Mouse (Mus musculus): ENCODE measurements around the gene Sfrp2. TPM values are rescaled to one million over a fixed set of nuclear protein-coding genes. Genes with fewer than 3 reads are reported as not detected.

The Sfrp2 gene
- total RNA-seq, 4 experiments from 2014 or later = 1.2 to 2.0 (median 1.5) TPM

DNA sequence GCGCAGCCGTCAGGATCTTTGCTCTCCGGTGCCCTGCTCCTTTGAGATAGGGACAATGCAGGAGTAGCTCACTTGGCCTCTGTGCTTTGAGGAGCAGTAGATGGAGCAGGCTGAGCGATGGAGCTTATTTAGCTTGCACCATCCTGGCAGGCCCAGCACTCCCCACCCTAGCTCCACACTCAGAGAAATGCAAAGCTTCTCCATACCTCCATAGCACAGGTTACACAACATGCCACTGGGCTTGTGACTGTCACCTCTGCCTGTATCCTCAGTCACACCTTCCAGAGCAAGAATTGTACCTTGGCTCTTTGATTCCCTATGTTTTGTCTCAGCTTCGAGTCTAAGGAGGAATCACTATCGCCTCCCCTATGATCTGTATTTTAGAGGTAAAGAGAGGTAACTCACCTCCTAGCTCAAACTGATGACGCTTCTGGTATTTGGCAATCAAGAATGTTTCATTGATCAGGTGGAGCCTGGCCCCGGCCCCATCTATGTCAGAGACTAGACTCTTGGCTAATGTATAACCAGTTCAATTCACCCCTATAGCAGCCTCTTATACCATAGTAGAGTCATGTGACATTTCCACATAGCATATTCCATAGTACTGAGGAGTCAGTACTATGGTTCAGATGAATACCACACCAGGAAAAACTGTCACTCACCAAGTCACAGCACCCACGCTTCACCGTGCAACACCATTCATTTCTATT lies 5.2 kb downstream of the Sfrp2 start:
- no peak for DNase-seq (ENCODE audit: low spot score in 2 of 2)

DNA sequence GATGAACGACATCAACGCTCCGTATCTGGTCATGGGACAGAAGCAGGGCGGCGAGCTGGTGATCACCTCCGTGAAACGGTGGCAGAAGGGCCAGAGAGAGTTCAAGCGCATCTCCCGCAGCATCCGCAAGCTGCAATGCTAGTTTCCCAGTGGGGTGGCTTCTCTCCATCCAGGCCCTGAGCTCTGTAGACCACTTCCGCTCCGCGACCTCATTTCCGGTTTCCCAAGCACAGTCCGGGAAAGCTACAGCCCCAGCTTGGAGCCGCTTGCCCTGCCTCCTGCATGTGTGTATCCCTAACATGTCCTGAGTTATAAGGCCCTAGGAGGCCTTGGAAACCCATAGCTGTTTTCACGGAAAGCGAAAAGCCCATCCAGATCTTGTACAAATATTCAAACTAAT lies 7.2 kb downstream of the Sfrp2 start:
- no peak for DNase-seq (ENCODE audit: low spot score in 2 of 2)

DNA sequence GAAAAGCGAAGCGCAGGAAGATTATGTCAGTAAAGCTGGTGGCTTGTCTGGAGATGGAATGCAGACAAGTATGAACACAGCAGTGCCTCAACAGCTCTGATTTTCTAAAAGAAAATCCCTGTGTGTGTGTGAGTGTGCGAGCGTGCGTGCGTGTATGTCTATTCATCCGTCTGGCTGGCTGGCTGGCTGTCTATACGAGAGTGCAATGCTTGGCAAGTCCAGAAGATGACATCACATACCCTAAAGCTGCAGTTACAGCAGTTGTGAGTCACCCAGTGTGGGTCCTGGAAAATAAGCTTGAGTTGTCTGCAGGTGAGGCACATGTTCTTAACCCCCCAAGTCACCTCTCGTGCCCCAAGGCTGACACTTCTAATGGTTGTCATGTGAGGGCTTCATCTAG lies 9.3 kb downstream of the Sfrp2 start:
- DNase-seq (ENCODE audit: low spot score in 2 of 2) = no peak

DNA sequence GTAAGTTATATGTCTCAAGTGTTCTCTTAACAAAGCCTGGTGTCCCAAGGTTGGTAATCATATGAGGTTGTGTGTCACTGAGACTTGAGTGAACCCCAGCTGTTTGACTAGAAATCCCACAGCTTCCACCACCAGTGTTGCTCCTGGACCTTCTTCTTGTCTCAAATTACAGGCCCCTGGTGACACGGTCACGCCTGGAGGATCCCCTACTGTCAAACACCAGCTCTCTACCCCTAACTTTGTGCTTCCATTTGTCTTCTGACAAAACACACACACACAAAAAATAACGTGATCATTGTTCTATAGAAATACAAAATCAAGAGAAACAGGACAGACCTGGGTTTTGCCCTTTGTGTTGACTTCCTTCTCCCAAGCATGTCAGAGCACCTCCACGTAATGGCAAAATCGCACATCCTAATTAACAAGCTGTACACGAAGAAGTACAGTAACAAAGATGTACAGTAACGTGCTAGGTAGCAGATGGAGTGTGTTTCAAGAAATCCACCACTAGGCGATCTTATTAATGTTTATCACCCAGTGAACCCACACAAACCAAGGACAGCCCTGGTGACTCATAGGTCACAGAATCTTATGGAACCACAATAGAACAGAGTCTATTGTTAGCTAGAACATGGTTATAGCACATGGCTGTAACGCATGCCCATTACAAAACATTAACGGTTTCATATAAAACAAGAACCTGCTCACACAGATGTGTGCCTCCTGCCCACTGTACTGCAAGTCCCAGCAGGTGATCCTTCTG lies 15.5 kb downstream of the Sfrp2 start:
- no peak for DNase-seq (ENCODE audit: low spot score in 2 of 2)

DNA sequence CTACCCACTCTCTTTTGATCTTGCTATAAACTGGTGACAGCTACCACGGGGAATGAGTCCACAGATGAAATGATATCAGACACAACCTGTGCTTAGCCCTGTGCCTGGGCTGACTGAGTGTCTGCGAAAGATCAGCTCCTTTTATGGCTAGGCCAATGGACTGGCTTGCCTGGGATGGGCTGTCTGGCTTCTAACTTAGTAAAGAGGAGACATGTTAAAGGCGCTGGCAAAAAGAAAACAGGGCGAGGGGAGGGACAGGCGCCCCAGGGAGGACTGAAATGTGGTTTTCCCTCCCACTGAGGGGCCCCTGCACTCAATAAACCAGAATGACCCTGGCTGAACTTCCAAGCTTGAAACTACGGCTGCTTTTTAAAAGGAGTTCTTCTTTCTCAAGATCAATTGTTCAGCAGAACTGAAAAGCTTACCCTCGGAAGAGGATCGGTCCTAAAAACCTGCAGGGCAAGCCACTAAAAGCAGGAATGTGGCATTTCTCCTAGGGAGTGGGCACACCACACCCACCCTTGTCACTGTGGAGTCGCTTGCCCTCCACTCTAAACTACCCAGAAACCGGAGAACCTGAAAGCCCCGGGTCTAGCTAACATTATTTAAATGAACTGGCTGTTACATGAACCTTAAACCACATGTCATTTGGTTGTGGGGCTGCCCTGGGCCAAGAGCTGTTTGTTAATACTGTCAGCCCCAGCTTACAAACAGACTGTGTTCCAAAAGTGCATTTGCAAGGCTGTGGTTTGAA lies 17.8 kb downstream of the Sfrp2 start:
- DNase-seq (ENCODE audit: low spot score in 2 of 2) = no peak

DNA sequence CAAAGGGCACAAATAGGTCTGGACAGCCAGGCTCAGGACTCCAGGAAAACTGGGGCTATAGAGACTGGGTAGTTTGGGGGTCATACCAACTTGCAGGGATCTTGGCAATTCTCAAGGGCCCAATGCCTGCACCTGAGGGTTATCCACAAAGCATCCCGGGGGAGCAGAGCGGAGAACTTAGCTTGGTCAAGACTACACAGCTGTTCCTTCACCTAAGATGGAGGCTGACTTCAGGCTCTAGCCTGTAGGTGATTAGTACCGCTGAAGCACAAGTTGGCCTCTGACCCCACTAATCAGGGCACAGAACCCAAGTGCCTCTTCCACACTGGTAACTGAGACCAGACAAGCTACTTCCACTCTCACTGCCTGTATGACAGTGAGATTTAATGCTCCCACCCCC lies 18.6 kb downstream of the Sfrp2 start:
- no peak for DNase-seq (ENCODE audit: low spot score in 2 of 2)

DNA sequence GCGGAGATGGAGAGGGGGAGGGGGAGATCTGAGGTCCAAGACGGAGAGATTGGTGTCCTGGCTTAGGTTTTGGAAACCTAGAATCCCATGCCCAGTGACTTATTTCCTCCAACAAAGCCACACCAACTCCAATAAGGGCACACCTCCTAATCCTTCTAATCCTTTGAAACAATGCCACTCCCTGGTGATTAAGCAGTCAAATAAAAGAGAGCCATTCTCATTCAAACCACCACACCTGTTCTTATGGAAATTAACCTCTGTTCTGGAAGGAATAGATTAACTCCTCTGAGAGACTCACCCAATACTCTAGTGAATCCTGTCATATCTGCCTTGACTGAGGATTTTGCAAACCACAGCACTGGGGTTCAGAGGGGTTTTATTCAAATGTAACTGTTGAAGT lies 21.0 kb downstream of the Sfrp2 start:
- DNase-seq (ENCODE audit: low spot score in 2 of 2) = no peak

DNA sequence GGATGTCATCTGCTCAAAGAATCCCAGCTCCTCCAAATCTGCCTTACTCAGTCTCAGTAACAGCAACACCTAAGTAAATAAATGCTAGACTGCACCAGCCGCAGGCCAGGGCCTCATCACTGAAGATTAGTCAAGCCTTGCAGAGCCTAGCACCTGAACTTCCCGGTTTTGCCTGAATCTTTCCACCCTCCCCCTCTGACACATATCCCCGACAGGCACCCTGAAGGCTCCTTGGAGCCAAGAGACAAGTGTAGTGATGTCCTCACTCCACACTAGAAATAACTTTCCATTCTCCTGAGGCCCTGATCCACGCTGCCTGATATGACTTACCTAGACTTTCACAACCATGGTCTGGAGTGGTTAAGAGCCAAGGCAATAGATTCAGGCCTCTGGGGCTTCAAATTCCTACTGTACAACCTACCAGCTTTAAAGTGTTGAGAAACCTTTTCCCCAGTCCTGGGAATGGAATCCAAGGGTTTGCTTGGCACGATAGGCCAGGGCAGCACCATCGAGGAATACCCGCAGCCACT lies 21.7 kb downstream of the Sfrp2 start:
- no peak for DNase-seq (ENCODE audit: low spot score in 2 of 2)

DNA sequence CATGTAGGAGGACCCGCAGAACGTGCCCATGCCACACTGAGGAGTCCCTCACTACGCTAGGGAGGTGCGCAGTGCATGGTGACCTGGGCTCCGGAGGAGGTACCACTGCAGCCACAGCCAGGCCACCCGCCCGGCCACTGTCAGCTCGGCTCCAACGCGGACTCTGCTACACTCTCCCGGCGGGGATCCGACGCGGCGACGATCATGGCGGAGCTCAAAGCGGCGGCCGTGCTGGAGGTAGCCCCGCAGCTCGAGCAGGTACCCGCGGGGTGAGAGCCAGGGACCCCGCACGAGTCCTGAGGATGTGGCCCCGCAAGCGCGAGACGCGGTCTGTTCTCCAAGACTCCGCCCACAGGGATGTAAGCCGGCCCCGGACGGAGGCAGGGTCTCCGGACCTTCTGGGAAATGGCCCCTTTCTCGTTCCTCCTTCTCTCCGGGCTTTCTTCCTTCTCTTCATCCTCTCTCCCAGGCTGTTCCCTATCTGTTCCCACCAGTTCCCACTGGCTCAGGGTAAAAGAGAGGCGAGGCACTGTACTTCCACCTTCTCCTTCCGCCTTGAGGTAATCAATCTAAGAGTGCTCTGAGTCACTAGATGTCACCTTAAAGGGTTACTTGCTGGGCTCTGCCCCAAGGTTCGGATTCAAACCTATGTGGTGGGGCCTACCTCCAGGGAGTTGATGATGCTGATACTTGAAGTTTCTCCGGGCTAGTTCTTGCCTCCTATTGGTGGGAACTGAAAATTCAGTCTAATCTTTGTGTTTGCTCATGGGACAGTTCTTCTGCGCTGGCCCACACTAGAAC lies 23.7 kb downstream of the Sfrp2 start:
- no peak for DNase-seq (ENCODE audit: low spot score in 2 of 2)

DNA sequence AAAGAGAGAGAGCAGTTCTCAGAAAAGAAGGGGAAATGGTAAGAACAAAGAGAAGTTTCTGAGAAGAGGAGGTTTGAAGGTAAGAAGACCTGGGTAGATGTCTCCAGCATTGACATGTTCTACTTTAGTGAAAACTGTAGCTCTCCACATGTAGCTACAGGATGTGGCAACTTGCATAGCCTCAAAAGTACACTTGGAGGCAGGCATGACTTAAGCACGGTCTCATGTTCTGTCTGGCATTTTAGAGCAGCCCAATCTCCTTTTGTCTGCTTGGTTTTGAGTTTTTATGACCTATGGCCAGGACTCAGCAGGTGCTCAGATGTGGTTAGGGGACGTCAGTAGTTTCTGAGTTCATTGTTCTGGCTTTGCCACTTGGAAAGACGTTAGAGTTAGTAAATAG lies 25.3 kb downstream of the Sfrp2 start:
- DNase-seq (ENCODE audit: low spot score in 2 of 2) = no peak

DNA sequence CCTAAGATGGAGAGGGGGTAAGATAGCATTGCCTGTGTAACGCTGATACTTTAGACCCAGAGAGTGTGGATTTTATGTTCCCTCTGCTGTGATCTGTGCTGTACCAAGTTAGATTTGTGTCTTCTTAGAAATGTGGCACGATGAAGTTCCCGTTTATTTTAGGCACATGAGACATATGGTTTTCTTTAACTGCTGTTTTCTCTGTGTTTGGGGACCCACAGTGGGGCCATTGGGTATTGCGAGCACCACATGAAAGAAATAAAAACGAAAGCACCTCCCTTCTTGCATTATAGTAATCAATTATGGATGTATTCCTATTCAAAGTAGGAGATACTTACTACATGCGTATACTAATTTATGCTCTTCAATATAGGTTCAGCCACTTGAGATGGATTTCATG lies 31.0 kb downstream of the Sfrp2 start:
- no peak for DNase-seq (ENCODE audit: low spot score in 2 of 2)

DNA sequence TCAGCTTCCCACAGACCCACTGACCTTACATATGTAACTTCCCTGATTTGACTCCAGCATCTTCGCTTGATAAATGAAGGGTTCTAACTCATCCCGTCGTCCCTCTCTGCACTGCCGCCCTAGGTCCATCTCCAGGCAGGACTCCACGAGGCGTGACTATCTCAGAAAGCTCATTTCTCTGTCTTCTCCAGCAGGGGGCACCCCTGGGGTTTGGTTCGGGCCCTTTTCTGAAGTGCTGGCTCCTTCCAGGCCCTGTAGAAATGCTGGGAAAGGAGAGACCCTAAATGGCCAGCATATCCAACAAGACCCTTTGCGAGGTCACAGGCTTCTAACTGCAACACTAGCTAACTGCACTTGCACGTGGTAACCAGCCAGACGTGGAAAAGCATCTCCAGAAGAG lies 31.7 kb downstream of the Sfrp2 start:
- peak; percentile 24 to 25 for DNase-seq (ENCODE audit: low spot score in 2 of 2)

DNA sequence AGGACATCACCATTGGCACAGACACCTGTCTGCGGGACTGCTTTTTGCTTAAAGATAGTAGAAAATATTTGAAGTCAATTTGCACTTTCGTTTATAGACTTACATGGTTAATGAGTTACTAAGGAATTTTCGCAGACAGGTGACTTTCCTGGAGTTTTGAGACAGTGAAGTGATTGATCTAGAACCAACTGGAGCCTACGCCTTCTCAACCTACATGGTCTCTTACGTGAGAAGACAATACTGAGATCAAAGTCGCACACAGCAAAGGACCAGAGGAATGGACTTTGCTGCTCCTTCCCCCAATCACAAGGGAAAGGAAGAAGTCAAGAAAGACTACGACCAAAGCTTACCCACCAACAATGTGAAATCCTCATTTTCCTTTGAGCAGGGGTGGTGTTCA lies 33.4 kb downstream of the Sfrp2 start:
- DNase-seq (ENCODE audit: low spot score in 2 of 2) = no peak

DNA sequence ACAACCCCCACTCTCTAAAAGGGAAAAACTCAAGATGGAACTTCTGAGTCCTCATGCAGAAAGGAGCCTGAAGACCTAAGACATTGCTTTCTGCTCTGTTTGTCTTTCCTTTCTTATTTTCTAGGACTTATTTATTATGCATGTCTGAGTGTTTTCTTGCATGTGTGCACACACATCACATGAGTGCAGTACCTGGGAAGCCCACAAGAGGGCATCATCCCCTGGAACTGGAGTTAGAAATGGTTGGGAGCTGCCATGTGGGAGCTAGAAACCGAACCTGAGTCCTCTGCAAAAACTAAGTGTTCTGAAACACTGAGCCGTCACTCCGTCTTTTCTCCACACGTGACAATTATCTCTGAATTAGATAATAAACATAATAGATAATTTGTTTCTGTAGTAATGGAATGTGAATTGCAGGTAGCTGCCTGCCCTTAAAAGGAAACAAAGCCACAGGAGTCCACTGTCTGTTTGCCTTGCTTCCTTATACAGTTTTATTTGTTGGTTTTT lies 35.6 kb downstream of the Sfrp2 start:
- no peak for DNase-seq (ENCODE audit: low spot score in 2 of 2)

DNA sequence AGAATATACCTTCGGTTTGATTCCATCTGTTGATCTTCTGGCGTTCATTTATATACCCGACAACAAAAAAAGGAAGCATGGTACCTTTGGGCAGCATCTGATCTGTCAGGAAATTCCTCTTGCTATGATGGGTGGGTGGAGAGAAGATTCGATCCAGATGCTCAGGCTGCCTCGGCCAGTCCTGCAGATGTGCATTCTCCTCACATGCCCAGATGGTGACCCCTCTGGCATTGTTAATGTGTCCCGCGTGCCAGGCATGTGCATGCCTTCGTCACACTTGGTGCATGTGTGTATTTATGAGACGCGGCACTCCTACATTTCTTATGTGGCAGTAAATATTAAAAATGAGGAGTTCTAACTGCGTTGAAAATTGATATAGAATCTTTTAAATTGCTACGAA lies 42.4 kb downstream of the Sfrp2 start:
- no peak for DNase-seq (ENCODE audit: low spot score in 2 of 2)

DNA sequence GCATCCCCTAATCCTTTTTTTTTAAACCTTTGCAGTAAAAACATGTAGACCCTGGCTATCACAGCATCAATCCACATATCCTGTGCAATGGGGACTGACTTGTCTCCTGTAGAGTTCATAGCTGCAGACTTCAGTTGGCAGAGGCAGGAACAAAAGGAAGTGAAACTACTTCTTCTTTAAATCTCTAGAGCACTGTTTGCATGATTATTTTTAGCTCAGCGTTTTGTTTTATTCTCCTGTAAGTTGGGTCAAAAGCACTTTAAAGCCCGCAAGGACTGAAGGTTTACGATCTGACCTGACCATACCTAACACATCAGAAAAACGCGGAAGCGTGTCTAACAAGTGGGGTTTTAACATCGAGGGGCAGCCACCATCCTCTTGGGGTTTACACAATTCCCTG lies 45.9 kb downstream of the Sfrp2 start:
- no peak for DNase-seq (ENCODE audit: low spot score in 2 of 2)

DNA sequence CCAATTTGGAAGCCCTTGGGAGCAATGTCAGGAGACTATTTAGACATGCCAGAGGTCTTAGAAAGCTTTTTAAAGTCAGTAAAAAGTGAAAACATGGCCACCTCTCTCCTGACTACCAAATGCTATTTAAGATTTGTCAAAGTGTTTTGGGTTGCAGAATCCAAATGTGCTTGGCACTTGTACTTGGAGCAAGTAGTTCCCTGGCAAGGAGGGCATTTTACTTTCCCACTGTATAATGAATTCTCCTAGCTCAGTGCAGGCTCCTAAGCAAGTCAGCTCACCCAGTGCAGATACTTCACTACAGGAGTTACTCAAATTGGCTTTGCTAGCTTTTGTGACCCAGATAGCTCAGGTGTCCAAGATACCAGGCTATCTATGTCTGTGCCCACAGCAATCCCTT lies 46.7 kb downstream of the Sfrp2 start:
- no peak for DNase-seq (ENCODE audit: low spot score in 2 of 2)

DNA sequence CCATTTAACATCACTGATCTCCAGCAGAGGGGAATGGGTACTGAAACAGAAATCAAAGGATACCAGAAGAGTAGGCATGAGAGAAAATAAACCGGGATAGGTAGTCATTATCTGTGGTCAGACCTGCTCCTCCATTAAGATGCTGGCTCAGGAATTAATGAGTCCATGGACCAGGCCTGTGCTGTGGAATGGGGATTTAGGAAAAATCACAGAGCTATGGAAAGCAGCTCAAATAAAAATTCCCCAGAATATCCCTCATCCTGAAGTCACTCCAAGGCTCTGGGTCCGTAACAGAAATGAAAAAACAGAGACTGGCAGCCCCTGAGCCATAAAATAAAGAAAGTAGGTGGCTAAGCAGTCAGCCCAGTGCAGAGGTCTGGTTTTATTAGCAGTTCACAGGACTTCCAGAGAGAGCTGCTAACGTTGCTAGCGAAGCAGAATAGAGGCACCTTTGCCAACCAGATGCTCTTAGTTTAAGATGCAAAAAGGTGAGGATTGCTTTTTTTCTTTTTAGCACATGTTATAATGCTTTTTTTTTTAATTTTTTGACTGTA lies 50.3 kb downstream of the Sfrp2 start:
- DNase-seq (ENCODE audit: low spot score in 2 of 2) = no peak

DNA sequence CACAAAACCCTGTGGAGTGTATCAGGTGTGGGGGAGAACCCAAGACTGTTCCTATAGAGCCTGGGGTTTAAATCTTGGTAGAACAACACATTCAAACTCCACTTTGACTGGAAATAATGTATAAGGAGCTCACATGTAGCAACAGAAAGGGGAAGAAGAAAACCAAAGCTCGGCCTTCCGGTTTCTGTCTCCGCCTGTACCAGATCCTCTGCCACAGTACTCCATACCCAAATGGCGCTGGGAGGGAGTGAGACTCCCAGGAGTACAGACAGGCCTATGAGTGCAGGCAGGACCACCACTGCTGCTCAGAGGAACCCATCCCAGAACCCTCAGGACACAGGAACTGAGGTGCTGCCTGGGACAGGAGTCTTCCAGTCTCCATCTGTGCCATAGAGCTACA lies 57.7 kb downstream of the Sfrp2 start:
- DNase-seq (ENCODE audit: low spot score in 2 of 2) = no peak
